Mouse (Mus musculus) MEL (cell line): ENCODE results near the gene Sucla2. TPM values are rescaled to one million over a fixed set of nuclear protein-coding genes. Genes with fewer than 3 reads are reported as not detected.

Experiments used
- DNase-seq: peaks from one replicate; pipeline ENCODE4 v3.0.0; 2011; ENCODE audit warnings: low read depth, low spot score
- H3K27ac ChIP-seq: 2 replicates; pipeline ENCODE4 v1.5.1; 2012; ENCODE audit warnings: low read depth, mild to moderate bottlenecking, control low read depth, low read length, moderate library complexity; ENCODE audit not compliant: control insufficient read depth
- H3K27me3 ChIP-seq, 2 experiments: fragments of 150-350 bp in 1 of 2; sonication (generic) in 1 of 2; 2 replicates each; pipeline ENCODE4 v1.6.1; 2012; ENCODE audit warnings: low read length in 2 of 2, mild to moderate bottlenecking in 2 of 2, improper control_type of control experiment in 1 of 2, moderate library complexity in 1 of 2; ENCODE audit not compliant: insufficient read depth in 2 of 2, control insufficient read depth in 1 of 2
- H3K36me3 ChIP-seq, 2 experiments: 2 replicates each; pipeline ENCODE4 v1.6.1; 2012 to 2014; ENCODE audit warnings: low read length in 2 of 2, improper control_type of control experiment in 1 of 2, inconsistent platforms in 1 of 2, mild to moderate bottlenecking in 1 of 2; ENCODE audit not compliant: insufficient read depth in 2 of 2, control insufficient read depth in 1 of 2
- H3K4me1 ChIP-seq, 2 experiments: fragments of 150-350 bp in 1 of 2; sonication (generic) in 1 of 2; 2 replicates each; pipeline ENCODE4 v1.6.1; 2012; ENCODE audit warnings: low read length in 2 of 2, improper control_type of control experiment in 1 of 2, mild to moderate bottlenecking in 1 of 2; ENCODE audit not compliant: insufficient read depth in 2 of 2, control insufficient read depth in 1 of 2
- H3K4me3 ChIP-seq, 2 experiments: fragments of 150-350 bp in 1 of 2; sonication (generic) in 1 of 2; 2 replicates each; pipeline ENCODE4 v1.5.1; 2012; ENCODE audit warnings: low read depth in 2 of 2, low read length in 2 of 2, mild to moderate bottlenecking in 2 of 2, moderate library complexity in 2 of 2, control low read depth in 1 of 2, improper control_type of control experiment in 1 of 2; ENCODE audit not compliant: control insufficient read depth in 1 of 2, insufficient read depth in 1 of 2
- H3K79me2 ChIP-seq: 2 replicates; pipeline ENCODE4 v1.6.1; 2012; ENCODE audit warnings: mild to moderate bottlenecking, low read length, moderate library complexity; ENCODE audit not compliant: control insufficient read depth, poor library complexity, insufficient read depth
- H3K9ac ChIP-seq: 2 replicates; pipeline ENCODE4 v1.6.1; 2012; ENCODE audit warnings: low read depth, mild to moderate bottlenecking, control low read depth, low read length, moderate library complexity; ENCODE audit not compliant: control insufficient read depth, poor library complexity, severe bottlenecking
- H3K9me3 ChIP-seq: fragments of 150-350 bp; sonication (generic); replicated peaks from 2 replicates; pipeline ENCODE4 v1.6.1; 2012; ENCODE audit warnings: mild to moderate bottlenecking, low read length, improper control_type of control experiment, moderate library complexity; ENCODE audit not compliant: insufficient read depth
- CTCF ChIP-seq, 3 experiments: IDR thresholded peaks in 2 of 3; conservative IDR thresholded peaks in 1 of 3; 2 replicates each; pipeline ENCODE4 v1.5.1; 2011 to 2012; ENCODE audit warnings: low read length in 3 of 3, low read depth in 2 of 3, mild to moderate bottlenecking in 2 of 3, improper control_type of control experiment in 1 of 3, inconsistent platforms in 1 of 3, mixed read lengths in 1 of 3, moderate library complexity in 1 of 3; ENCODE audit not compliant: control insufficient read depth in 1 of 3, insufficient read depth in 1 of 3, poor library complexity in 1 of 3, severe bottlenecking in 1 of 3
- E2F4 ChIP-seq: IDR thresholded peaks from 2 replicates; pipeline ENCODE4 v1.6.1; 2011; ENCODE audit warnings: low read depth, low read length, improper control_type of control experiment, borderline replicate concordance
- GATA1 ChIP-seq: IDR thresholded peaks from 2 replicates; pipeline ENCODE4 v1.6.1; 2011; ENCODE audit warnings: low read depth, low read length, improper control_type of control experiment
- MAX ChIP-seq: IDR thresholded peaks from 2 replicates; pipeline ENCODE4 v1.6.1; 2011; ENCODE audit warnings: low read length, improper control_type of control experiment
- MXI1 ChIP-seq: IDR thresholded peaks from 2 replicates; pipeline ENCODE4 v1.6.1; 2011; ENCODE audit warnings: mild to moderate bottlenecking, low read depth, low read length, improper control_type of control experiment
- NRF1 ChIP-seq: IDR thresholded peaks from 2 replicates; pipeline ENCODE4 v1.6.1; 2014; ENCODE audit warnings: low read depth, mild to moderate bottlenecking, inconsistent platforms, low read length, improper control_type of control experiment, moderate library complexity; ENCODE audit not compliant: poor library complexity, insufficient read depth, severe bottlenecking
- RAD21 ChIP-seq: IDR thresholded peaks from 2 replicates; pipeline ENCODE4 v1.6.1; 2011; ENCODE audit warnings: mild to moderate bottlenecking, low read depth, low read length, improper control_type of control experiment
- SMC3 ChIP-seq: IDR thresholded peaks from 2 replicates; pipeline ENCODE4 v1.6.1; 2011; ENCODE audit warnings: low read depth, low read length, improper control_type of control experiment
- USF1 ChIP-seq: IDR thresholded peaks from 2 replicates; pipeline ENCODE4 v1.6.1; 2014; ENCODE audit warnings: low read depth, mild to moderate bottlenecking, inconsistent platforms, low read length, improper control_type of control experiment, moderate library complexity
- ZC3H11A ChIP-seq: IDR thresholded peaks from 2 replicates; pipeline ENCODE4 v1.6.1; 2012; ENCODE audit warnings: low read depth, mild to moderate bottlenecking, inconsistent platforms, low read length, improper control_type of control experiment
- ZMIZ1 ChIP-seq: IDR thresholded peaks from 2 replicates; pipeline ENCODE4 v1.6.1; 2012; ENCODE audit warnings: low read depth, mild to moderate bottlenecking, inconsistent platforms, low read length, improper control_type of control experiment, moderate library complexity
- ZNF384 ChIP-seq: IDR thresholded peaks from 2 replicates; pipeline ENCODE4 v1.6.1; 2012; ENCODE audit warnings: low read depth, mild to moderate bottlenecking, inconsistent platforms, low read length, improper control_type of control experiment
- polyA plus RNA-seq, 2 experiments: library from polyadenylated mRNA; stranded (reverse) in 1 of 2; unstranded in 1 of 2; fragments of >175 nt in 1 of 2; fragments of >200 nt in 1 of 2; gene quantifications; 2 replicates each; pipeline versions ENCODE4 v1.2.1 to v1.2.4; 2012; ENCODE audit warnings: low replicate concordance in 2 of 2, low read depth in 1 of 2; ENCODE audit not compliant: insufficient read length in 2 of 2, insufficient read depth in 1 of 2, missing spikeins in 1 of 2
- total RNA-seq: library from RNA; depleted of rRNA; stranded (reverse); fragments of 300-350 nt; gene quantifications from 2 replicates; pipeline ENCODE4 v1.2.3, GENCODE M21; 2012; rRNA removed

The Sucla2 gene
- total and polyA plus RNA-seq, 3 experiments, result 59.4 to 65.5 (median 61.6) TPM

GRCm38 (mm10) chr14:73637460-73637859 is 112.3 kb downstream of the Sucla2 start:
- peak; percentile 64 for TF ChIP-seq SMC3
- TF ChIP-seq NRF1, result no peak
- no peak for TF ChIP-seq GATA1
- no peak for TF ChIP-seq ZNF384
- no peak for TF ChIP-seq ZMIZ1
- no peak for TF ChIP-seq MAX
- TF ChIP-seq E2F4, result no peak
- TF ChIP-seq USF1, result no peak
- TF ChIP-seq CTCF (IDR thresholded peaks at IDR 0.05 in 2 of 3, conservative IDR thresholded peaks at IDR 0.05 in 1 of 3; ENCODE audit: control insufficient read depth in 1 of 3, insufficient read depth in 1 of 3, low read depth in 2 of 3, low read length in 3 of 3, poor library complexity in 1 of 3, severe bottlenecking in 1 of 3), result peak; percentile 17 to 66 (median 46); a peak in 4 of 6 replicates
- no peak for TF ChIP-seq MXI1
- TF ChIP-seq RAD21, result peak; percentile 58
- TF ChIP-seq ZC3H11A, result peak; percentile 38; the same call in 1 of the 2 replicates
- no peaks in the 10 kb centered on the region for H3K79me2 ChIP-seq
- peak; percentile 56 for DNase-seq
- H3K36me3 ChIP-seq, result no peaks in the 10 kb centered on the region
- H3K27me3 ChIP-seq, result peaks cover 0 to 3% of the 10 kb centered on the region in 2 experiments; a peak in 1 of 4 replicates
- H3K9ac ChIP-seq, result no peak overlapping the region
- no peak overlapping the region for H3K4me3 ChIP-seq
- H3K9me3 ChIP-seq, result no peaks in the 10 kb centered on the region
- H3K4me1 ChIP-seq, result no peaks in the 10 kb centered on the region
- no peak overlapping the region for H3K27ac ChIP-seq

Other genes with a start within 250 kb of the Sucla2 start
- 6.3 and 7.8 TPM in 2 replicates for gene Rb1, start 199.5 kb upstream of the Sucla2 start, total RNA-seq
- 10 to 100 TPM in 1 of 2 experiments, not detected in 1; 13.2 TPM for gene Rb1, start 199.5 kb upstream of the Sucla2 start, polyA plus RNA-seq
- 54.0 and 56.3 TPM in 2 replicates for gene Itm2b, start 140.0 kb upstream of the Sucla2 start, total RNA-seq
- gene Itm2b, start 140.0 kb upstream of the Sucla2 start, polyA plus RNA-seq, result 100 to 1,000 TPM; 101 to 312 TPM
- gene Med4, start 15.3 kb upstream of the Sucla2 start, total RNA-seq, result 62.2 and 65.2 TPM in 2 replicates
- 10 to 100 TPM in 1 of 2 experiments, not detected in 1; 69.2 TPM for gene Med4, start 15.3 kb upstream of the Sucla2 start, polyA plus RNA-seq
- 8.4 and 8.8 TPM in 2 replicates for gene Nudt15, start 22.9 kb downstream of the Sucla2 start, total RNA-seq
- 10 to 100 TPM in 1 of 2 experiments, not detected in 1; 12.3 TPM for gene Nudt15, start 22.9 kb downstream of the Sucla2 start, polyA plus RNA-seq
- not detected in 2 replicates for gene Gm21750, start 135.9 kb downstream of the Sucla2 start, total RNA-seq
- gene Gm21750, start 135.9 kb downstream of the Sucla2 start, polyA plus RNA-seq, result not detected